Mouse (Mus musculus) liver, embryonic 12.5 days (tissue): Measurements from ENCODE around the gene Tex33. TPM values are rescaled to one million over a fixed set of nuclear protein-coding genes. Genes with fewer than 3 reads are reported as not detected.

Experiments used
- ATAC-seq: fragments of 200-750 bp; cut with Nextera tagmentation; 2 replicates; pipeline ENCODE4 v1.8.0; 2017; ENCODE audit warnings: moderate number of reproducible peaks, mild to moderate bottlenecking, moderate library complexity
- H3K27ac ChIP-seq: fragments of 300-500 bp; sonication (generic); 2 replicates; pipeline ENCODE4 v1.5.1; 2016; ENCODE audit warnings: mild to moderate bottlenecking
- H3K27me3 ChIP-seq: fragments of 300-500 bp; sonication (generic); replicated peaks from 2 replicates; pipeline ENCODE4 v1.6.1; 2016; ENCODE audit warnings: mild to moderate bottlenecking, moderate library complexity
- H3K36me3 ChIP-seq: fragments of 300-500 bp; sonication (generic); 2 replicates; pipeline ENCODE4 v1.6.1; 2016; ENCODE audit warnings: mild to moderate bottlenecking, moderate library complexity
- H3K4me1 ChIP-seq: fragments of 300-500 bp; sonication (generic); 2 replicates; pipeline ENCODE4 v1.6.1; 2016
- H3K4me2 ChIP-seq: fragments of 300-500 bp; sonication (generic); 2 replicates; pipeline ENCODE4 v1.6.1; 2016; ENCODE audit warnings: mild to moderate bottlenecking, moderate library complexity
- H3K4me3 ChIP-seq: fragments of 300-500 bp; sonication (generic); 2 replicates; pipeline ENCODE4 v1.5.1; 2016; ENCODE audit warnings: mild to moderate bottlenecking, moderate library complexity
- H3K9ac ChIP-seq: fragments of 300-500 bp; sonication (generic); 2 replicates; pipeline ENCODE4 v1.6.1; 2016; ENCODE audit warnings: mild to moderate bottlenecking, moderate library complexity
- H3K9me3 ChIP-seq: fragments of 300-500 bp; sonication (generic); replicated peaks from 2 replicates; pipeline ENCODE4 v1.6.1; 2016; ENCODE audit warnings: mild to moderate bottlenecking, moderate library complexity
- WGBS: fragments of 180-500 bp; shearing (Covaris S2); methylation state at CpG from one replicate; pipeline ENCODE4 v1.1.7; 2016; ENCODE audit not compliant: insufficient replicate concordance; 5-methylcytosine and 5-hydroxymethylcytosine counted together
- polyA plus RNA-seq: library from polyadenylated mRNA; unstranded; fragments of >200 nt; fragmentation: Nextera tagmentation; extraction: Ambion mirVana; gene quantifications from 2 replicates; pipeline ENCODE4 v1.2.1, GENCODE M21; 2016

Gene Tex33
- not detected in 2 replicates for polyA plus RNA-seq

DNA sequence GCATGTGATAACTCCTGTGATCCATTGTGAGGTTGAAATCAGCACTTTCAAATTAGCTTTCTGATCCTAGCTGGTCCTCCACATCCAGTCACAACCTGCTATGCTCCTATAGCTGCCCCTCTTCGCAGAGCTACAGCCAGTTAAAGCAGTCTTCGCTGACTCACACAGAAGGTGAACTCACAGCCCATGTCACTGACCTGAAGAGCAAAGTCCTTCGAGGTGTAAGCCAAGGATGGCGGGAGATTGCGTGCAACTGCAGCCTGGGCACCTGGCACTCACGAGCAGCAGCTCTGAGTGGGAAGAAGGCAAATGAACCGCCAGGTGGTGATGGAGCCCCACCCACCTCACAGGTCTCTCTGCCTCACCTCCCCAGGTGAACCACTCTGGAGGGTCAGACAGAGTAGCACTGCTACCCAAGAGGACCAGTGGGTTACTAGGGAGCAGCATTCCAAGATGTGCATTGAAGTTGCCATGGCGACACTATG is at the start of gene Tex33:
Gene Tex33 (minus strand): TSS at position 435 of the 485 bp plus-strand sequence.
- H3K27me3 ChIP-seq = peaks cover 26% of the 10 kb centered on the region
- H3K9me3 ChIP-seq = no peaks in the 10 kb centered on the region
- H3K9ac ChIP-seq = no peak within 1 kb of the TSS
- no peak within 1 kb of the TSS for H3K4me2 ChIP-seq
- H3K4me3 ChIP-seq = no peak within 1 kb of the TSS
- H3K4me1 ChIP-seq = 0 out of 2 replicates have a peak, but pooled peaks cover under 1% of the 10 kb centered on the region
- ATAC-seq = no peak
- peaks cover 7% of the 10 kb centered on the region for H3K36me3 ChIP-seq
- no peak within 1 kb of the TSS for H3K27ac ChIP-seq
- 66% methylated on average over 8 of the region's 8 CpGs for WGBS

DNA sequence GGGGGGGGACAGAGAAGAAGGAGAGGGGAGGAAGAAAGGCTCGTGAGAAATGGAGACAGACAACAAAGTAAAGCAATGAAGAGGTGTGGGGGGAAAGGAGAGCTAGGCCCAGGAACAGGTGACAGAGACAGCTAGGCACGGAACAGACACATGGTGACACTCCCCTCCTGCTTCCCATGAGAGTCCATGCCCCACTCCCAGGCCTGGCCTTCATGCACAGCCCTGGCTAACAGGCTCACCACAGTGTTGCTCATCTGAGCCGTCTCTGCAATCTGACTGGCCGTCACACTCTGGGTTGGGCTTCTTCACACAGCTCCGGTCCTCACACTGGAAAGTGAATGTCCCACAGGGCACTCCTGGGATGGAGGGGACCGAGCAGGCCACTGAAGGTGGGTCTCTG is 48.1 kb upstream of the Tex33 start:
- peaks cover 9% of the 10 kb centered on the region for H3K4me1 ChIP-seq
- no peaks in the 10 kb centered on the region for H3K9me3 ChIP-seq
- ATAC-seq = no peak
- peaks cover 31% of the 10 kb centered on the region for H3K27me3 ChIP-seq
- no peak overlapping the region for H3K4me3 ChIP-seq
- no peaks in the 10 kb centered on the region for H3K36me3 ChIP-seq
- H3K4me2 ChIP-seq = no peak overlapping the region
- WGBS = 45% methylated on average over 6 of the region's 6 CpGs
- H3K9ac ChIP-seq = no peak overlapping the region
- no peak overlapping the region for H3K27ac ChIP-seq

DNA sequence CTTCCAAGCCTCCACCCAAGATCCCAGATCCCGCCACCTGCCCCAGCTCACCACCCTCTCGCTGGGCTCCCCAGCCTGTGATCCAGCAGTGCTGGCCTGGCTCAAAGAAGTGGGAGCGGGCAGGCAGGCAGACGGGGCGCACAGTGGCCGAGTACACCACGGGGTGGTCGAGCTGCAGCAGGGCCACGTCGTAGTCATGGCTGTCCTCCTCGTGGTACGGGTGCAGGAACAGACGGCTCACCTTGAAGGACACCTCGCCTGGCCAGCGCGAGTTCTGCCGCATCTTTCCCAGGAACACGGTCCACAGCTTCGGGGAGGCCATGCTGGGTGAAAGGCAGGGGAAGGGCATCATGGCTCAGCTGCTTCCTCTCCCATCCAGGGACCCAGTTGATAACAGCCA is 46.5 kb upstream of the Tex33 start:
- ATAC-seq = no peak
- Histone ChIP-seq H3K9ac (no peak overlapping the region), H3K4me1 (peaks cover 10% of the 10 kb centered on the region), H3K27ac (no peak overlapping the region), H3K9me3 (no peaks in the 10 kb centered on the region), H3K4me3 (no peak overlapping the region), H3K27me3 (peaks cover 47% of the 10 kb centered on the region), H3K36me3 (no peaks in the 10 kb centered on the region), H3K4me2 (no peak overlapping the region)
- 79% methylated on average over 19 of the region's 19 CpGs for WGBS

DNA sequence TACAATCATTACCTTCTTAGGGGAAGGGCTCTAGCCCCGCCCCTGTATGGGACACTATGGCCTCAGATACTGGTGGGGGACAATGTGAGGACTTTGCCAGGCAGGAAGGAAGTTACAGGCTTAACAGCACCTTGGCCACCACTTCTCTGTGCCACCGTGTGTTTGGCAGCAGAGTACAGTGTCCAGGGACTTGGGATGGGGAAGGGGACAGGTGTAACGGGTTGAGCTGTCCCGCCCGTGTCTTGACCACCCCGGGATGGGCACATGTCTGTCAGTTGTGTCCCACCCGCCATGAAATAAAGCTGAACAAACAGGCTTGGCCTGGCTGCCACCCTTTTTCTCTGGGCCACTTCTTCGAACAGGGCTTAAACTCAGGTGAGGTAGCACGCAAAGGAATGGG is 43.3 kb upstream of the Tex33 start:
- Histone ChIP-seq H3K4me1 (peaks cover 18% of the 10 kb centered on the region), H3K27ac (no peak overlapping the region), H3K9ac (no peak overlapping the region), H3K4me3 (no peak overlapping the region), H3K9me3 (no peaks in the 10 kb centered on the region), H3K4me2 (no peak overlapping the region), H3K27me3 (peaks cover 68% of the 10 kb centered on the region), H3K36me3 (no peaks in the 10 kb centered on the region; the same call in 1 of the 2 replicates)
- WGBS = 60% methylated on average over 9 of the region's 9 CpGs
- ATAC-seq = no peak

DNA sequence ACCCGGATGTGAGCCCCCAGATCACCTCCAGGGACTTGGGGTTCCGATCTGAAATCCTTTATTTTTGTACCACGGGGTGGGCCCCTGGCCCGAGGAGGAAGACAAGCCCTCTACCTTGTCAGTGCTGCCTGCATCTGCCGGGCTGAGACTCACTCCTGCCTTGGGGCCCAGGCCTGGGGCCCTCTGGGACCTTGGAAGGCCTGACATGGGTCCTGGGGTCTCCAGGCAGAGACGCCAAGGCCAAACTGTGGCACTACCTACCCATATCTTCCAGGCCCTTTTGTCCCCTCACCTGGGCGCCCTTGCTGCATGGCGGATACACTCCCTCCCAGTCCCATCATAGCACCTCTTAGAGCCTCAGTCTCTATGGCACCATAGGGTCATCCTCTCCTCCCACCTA is 42.8 kb upstream of the Tex33 start:
- Histone ChIP-seq H3K9me3 (no peaks in the 10 kb centered on the region), H3K4me1 (peaks cover 18% of the 10 kb centered on the region), H3K4me2 (no peak overlapping the region), H3K36me3 (peaks cover 4% of the 10 kb centered on the region; the same call in 1 of the 2 replicates), H3K4me3 (no peak overlapping the region), H3K27ac (no peak overlapping the region), H3K27me3 (peaks cover 66% of the 10 kb centered on the region), H3K9ac (no peak overlapping the region)
- 53% methylated on average over 8 of the region's 8 CpGs for WGBS
- ATAC-seq = no peak

DNA sequence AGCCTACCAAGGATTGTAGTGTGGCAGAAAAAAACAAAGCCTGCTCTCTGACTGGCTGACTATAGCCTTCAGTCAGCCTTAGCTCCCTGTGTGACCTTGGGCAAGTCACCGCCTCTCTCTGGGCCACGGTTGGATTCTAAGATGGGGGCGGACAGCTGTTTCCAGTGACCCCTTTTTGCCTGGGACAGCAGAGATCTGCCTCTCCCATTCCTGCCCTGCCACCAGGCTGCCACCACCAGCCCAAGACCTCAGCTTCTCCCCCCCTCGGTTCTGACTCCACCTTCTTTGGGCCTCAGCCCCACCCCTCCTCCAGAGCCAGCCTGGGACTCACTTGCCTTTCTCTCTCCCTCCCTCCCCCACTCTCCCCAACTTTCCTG is 42.3 kb upstream of the Tex33 start:
- no peak overlapping the region for H3K9ac ChIP-seq
- H3K27ac ChIP-seq = no peak overlapping the region
- WGBS = 46% methylated on average over 4 of the region's 4 CpGs
- H3K36me3 ChIP-seq = peaks cover 9% of the 10 kb centered on the region; the same call in 1 of the 2 replicates
- H3K4me3 ChIP-seq = no peak overlapping the region
- ATAC-seq = no peak
- peaks cover 19% of the 10 kb centered on the region for H3K4me1 ChIP-seq
- H3K9me3 ChIP-seq = no peaks in the 10 kb centered on the region
- H3K4me2 ChIP-seq = no peak overlapping the region
- H3K27me3 ChIP-seq = peaks cover 63% of the 10 kb centered on the region

DNA sequence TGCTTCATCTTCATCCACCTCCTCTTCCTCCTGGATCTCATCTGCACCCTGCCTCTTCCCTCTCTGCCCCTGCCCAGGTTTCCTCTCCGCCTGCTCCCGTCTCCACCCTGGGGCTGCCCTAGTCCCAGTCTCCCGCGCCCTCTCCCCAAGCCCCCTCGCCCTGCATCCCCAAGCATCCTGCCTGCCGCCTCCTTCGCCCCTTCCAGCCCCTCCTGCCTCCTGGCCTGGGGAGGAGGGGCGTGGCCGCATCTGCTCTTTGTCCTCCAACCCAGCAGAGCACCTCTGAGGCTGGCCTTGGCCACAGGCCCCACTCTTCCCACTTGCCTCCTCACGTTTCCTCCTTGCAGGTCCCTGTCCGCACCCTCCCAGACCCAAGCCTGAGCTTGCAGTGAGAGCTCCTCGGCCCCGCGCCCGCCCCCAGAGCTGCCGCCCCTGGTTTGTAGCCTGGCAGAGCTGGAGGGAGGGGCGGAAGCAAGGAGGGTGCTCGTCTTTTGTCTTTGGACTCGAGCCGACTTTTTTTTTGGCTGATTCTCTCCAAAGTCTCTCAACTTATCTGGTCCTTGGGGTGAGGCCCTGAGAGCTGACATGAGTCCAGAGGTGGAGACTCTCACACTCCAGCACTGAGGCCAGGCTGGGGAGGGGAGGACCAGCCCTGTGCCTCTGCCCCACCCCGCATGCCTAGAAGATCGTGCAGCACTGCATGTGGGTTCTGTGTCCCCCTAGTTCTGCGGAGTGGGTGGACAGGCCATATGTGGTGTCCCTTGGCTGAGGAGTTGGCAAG is 41.7 kb upstream of the Tex33 start:
- peak overlapping the region; percentile 45; the same call in 1 of the 2 replicates for H3K27ac ChIP-seq
- peaks cover 9% of the 10 kb centered on the region; the same call in 1 of the 2 replicates for H3K36me3 ChIP-seq
- peak overlapping the region; percentile 37; the same call in 1 of the 2 replicates for H3K9ac ChIP-seq
- WGBS = 32% methylated on average over 23 of the region's 23 CpGs
- 0 out of 2 replicates have a peak, but pooled peaks have one; percentile 13 for ATAC-seq
- 0 out of 2 replicates have a peak overlapping the region, but pooled peaks have one; percentile 8 for H3K4me3 ChIP-seq
- peaks cover 23% of the 10 kb centered on the region for H3K4me1 ChIP-seq
- H3K9me3 ChIP-seq = no peaks in the 10 kb centered on the region
- H3K4me2 ChIP-seq = peak overlapping the region; percentile 51
- H3K27me3 ChIP-seq = peaks cover 63% of the 10 kb centered on the region

DNA sequence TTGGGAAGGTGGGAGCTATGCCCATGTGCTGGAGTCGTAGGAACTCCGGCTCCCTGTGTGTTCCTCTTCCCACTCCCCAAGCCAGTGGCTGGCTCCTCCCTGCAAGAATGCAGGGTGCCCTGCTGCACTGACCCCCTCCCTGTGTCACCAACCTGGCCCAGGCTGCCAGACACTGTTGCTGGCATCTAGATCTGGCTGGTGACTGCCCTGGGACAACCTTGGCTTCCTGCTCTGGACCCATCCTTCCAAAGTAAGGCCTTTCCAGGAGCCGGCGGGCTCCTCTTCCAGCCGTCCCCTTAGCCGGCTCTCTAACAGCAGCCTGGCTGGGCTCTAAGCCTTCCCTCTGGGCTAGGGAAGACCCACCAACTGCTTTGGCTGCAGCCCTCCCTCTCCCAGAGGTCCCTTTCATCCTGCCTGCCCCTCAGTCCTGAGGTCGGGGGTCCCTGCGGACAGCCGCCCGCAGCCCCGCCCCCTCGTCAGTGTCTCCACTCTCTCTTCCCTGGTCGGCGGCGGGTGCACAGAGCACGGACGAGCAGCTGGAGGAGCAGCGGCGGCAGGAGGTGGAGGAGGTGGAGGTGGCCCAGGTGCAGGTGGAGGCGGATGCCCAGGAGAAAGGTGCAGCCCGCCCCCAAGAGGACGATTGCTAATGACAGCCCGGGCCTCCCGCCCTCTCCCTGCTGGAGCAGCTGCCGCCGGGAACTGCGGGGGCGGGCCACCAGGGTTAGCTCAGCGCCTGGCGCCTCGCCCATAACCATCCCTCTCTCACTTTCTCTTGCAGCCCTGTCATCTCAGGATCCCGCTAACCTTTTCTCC is 40.9 kb upstream of the Tex33 start:
- H3K4me1 ChIP-seq = peaks cover 23% of the 10 kb centered on the region
- peaks cover 63% of the 10 kb centered on the region for H3K27me3 ChIP-seq
- 0 out of 2 replicates have a peak, but pooled peaks have one; percentile 26 for ATAC-seq
- H3K9ac ChIP-seq = 0 out of 2 replicates have a peak overlapping the region, but pooled peaks have one; percentile 37
- peak overlapping the region; percentile 8; the same call in 1 of the 2 replicates for H3K4me3 ChIP-seq
- 24% methylated on average over 30 of the region's 32 CpGs for WGBS
- H3K4me2 ChIP-seq = peak overlapping the region; percentile 51
- no peak overlapping the region for H3K27ac ChIP-seq
- no peaks in the 10 kb centered on the region for H3K9me3 ChIP-seq
- H3K36me3 ChIP-seq = peaks cover 9% of the 10 kb centered on the region; the same call in 1 of the 2 replicates

DNA sequence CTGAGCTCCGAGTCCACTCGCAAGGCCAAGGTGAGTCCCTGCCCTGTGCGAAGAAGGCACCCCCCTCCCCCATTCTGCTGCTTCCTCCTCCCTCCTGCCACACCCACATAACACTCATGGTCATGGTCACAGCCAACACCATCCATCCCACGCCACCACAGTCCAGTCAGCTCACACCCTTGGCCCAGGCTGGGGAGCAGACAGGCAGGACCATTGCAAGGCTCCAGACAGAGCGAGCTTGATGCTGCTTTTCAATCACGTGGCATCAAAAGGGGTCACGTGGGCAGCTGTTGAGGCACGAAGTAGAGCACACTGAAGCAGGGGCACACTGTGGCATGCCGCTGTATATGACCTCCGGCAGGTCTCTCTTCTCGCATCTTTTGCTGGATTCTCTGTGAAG is 40.0 kb upstream of the Tex33 start:
- peaks cover 9% of the 10 kb centered on the region; the same call in 1 of the 2 replicates for H3K36me3 ChIP-seq
- no peaks in the 10 kb centered on the region for H3K9me3 ChIP-seq
- peaks cover 23% of the 10 kb centered on the region for H3K4me1 ChIP-seq
- H3K9ac ChIP-seq = no peak overlapping the region
- no peak overlapping the region for H3K27ac ChIP-seq
- H3K27me3 ChIP-seq = peaks cover 68% of the 10 kb centered on the region
- 72% methylated on average over 11 of the region's 11 CpGs for WGBS
- no peak for ATAC-seq
- no peak overlapping the region for H3K4me2 ChIP-seq
- H3K4me3 ChIP-seq = no peak overlapping the region

DNA sequence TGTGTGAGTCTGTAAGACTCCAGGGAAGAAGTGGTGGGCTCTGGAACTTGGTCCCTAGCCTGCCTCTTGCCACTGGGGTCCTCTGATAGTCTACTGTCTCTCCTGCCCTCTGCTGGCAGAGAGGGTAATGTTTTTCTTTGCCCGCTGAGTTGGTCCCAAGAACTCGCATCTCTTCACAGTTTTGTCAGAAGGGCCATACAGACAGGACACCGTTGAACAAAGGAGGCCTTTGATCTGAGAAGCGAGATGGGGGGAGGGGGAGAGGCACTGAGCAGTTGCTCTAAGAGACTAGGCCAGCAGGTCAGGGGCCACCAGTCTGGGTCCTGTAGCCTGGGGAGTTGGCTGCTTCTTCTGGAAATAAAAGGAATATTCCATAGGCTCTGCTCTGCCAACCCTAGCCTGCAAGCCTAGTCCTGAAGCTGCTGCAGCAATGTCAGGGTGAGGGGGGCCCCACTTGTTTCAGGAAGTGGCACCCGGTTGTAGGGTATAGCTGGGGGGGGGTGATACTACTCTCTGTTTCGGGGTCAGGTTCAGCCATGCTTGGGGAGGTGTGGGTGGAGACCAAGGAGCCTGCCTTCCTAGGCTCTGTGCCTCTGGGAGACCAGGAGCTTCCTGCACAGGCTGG is 39.3 kb upstream of the Tex33 start:
- Histone ChIP-seq H3K4me3 (no peak overlapping the region), H3K4me1 (peaks cover 23% of the 10 kb centered on the region), H3K27me3 (peaks cover 69% of the 10 kb centered on the region), H3K27ac (no peak overlapping the region), H3K9me3 (no peaks in the 10 kb centered on the region), H3K9ac (no peak overlapping the region), H3K36me3 (peaks cover 9% of the 10 kb centered on the region; the same call in 1 of the 2 replicates), H3K4me2 (no peak overlapping the region)
- no peak for ATAC-seq
- WGBS = 34% methylated on average over 6 of the region's 6 CpGs

DNA sequence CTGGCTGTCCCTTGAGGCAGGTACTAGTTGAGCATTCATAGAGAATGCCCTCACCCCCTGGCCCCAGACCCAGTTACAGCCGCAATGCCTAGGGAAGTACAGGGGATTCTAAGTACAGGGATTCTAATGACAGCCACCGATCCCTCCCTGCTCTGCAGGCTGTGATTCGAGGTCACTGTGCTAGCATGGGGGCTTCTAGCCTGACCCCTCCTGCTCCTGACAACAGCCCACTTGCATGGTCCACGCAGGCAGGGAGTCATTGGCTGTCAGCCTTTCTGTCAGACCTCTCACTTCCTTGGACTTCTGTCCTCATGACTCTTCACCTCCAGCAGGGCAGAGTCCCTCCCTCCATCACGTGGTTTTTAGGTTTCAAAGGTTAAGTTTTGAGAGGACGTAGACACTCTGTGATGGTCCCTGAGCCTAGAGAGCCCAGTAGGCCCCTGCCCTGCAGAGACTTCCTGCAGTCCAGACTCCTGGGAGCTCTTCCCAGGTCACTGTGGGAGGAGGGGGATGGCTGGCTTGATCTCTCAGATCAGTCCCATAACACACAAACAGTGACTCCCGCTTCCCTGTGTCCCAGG is 35.9 kb upstream of the Tex33 start:
- Histone ChIP-seq H3K4me1 (peaks cover 7% of the 10 kb centered on the region), H3K9ac (no peak overlapping the region), H3K27ac (peak overlapping the region; percentile 1; the same call in 1 of the 2 replicates), H3K27me3 (peaks cover 72% of the 10 kb centered on the region), H3K36me3 (peaks cover 9% of the 10 kb centered on the region; the same call in 1 of the 2 replicates), H3K4me2 (no peak overlapping the region), H3K4me3 (no peak overlapping the region), H3K9me3 (no peaks in the 10 kb centered on the region)
- no peak for ATAC-seq
- WGBS = 59% methylated on average over 7 of the region's 7 CpGs
